Mouse (Mus musculus): ENCODE measurements around the gene Ice1. TPM values are rescaled to one million over a fixed set of nuclear protein-coding genes. Genes with fewer than 3 reads are reported as not detected.

Ice1 gene
- polyA plus RNA-seq, 1 experiment from 2014 or later, result 24.9 TPM

DNA sequence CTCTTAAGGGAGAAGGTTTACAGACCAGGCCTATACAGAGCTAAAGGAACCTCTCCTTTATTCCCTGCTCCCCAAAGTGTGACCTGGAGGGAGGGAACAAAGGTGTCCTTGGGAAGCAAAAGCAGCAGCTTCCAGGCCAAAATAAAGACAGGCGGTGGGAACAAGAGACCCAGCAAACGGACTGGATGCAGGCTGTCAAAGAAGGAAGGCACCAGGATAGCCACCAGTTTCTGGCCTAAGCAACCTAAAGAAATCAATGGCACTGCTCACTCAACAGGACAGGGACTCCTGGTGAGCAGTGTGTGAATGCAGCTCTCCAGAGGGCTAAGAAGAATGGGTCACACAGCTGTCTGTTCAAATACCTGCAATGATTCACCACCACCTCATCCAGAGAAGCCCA lies 1.8 kb downstream of the Ice1 start:
- Histone ChIP-seq H3K4me2 (peak overlapping the region; percentile 89), H3K27ac (replicated peaks) (no peak overlapping the region), H3K4me1 (replicated peaks) (peaks cover 44% of the 10 kb centered on the region), H3K9ac (peak overlapping the region; percentile 41; the same call in 1 of the 2 replicates), H3K36me3 (no peaks in the 10 kb centered on the region), H3K4me3 (peak overlapping the region; percentile 95; the same call in 1 of the 2 replicates), H3K9me3 (no peaks in the 10 kb centered on the region), H3K27me3 (no peaks in the 10 kb centered on the region)
- WGBS, result 55% methylated on average over 2 of the region's 2 CpGs
- no peak for ATAC-seq (ENCODE audit: low read depth)

DNA sequence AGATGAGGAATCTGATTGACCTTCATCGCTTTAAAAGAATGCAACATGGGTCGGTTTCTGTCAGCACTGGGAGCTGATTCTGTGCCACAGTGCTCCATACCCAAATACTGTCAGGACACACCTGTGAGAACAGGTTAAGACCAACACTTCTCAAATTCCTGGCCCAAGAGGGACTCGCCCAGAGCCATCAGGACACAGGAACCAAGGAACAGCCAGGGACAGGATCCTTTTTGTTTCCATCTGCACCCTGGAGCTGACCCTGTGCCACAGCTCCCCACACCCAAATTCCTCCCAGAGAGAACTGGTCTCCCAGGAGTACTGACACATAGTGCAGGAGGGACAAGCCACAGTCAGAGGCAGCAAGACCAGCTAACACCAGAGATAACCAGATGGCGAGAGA lies 11.0 kb downstream of the Ice1 start:
- H3K27ac ChIP-seq (replicated peaks), result no peak overlapping the region
- no peak for ATAC-seq (ENCODE audit: low read depth)
- H3K4me3 ChIP-seq, result no peak overlapping the region
- H3K36me3 ChIP-seq, result peaks cover 9% of the 10 kb centered on the region
- peaks cover 4% of the 10 kb centered on the region; the same call in 1 of the 2 replicates for H3K4me1 ChIP-seq (replicated peaks)
- no peaks in the 10 kb centered on the region for H3K27me3 ChIP-seq
- H3K9ac ChIP-seq, result no peak overlapping the region
- 91% methylated on average over 4 of the region's 4 CpGs for WGBS
- H3K4me2 ChIP-seq, result no peak overlapping the region
- peaks cover 8% of the 10 kb centered on the region for H3K9me3 ChIP-seq

DNA sequence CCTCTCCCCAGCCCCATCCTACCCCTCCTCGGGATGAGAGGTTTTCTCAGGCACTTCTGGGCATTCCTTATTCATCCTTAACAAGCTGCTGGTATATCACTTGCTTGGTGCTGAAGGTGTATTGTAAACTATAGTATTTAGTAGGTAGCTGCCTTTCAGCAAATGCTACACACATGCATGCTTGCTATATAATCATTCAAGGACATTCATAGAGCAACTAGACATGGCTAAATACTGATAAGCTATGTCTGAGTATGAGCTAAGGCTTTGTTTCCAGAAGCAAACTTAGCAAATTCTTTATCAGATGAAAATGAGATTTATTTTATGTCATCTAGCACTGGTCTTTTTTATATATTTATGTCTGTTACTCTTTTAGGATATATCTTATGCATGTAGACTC lies 11.8 kb downstream of the Ice1 start:
- H3K4me1 ChIP-seq (replicated peaks), result no peaks in the 10 kb centered on the region
- H3K4me2 ChIP-seq, result no peak overlapping the region
- no peaks in the 10 kb centered on the region for H3K27me3 ChIP-seq
- no peak overlapping the region for H3K27ac ChIP-seq (replicated peaks)
- WGBS, result 68% methylated on average over 1 of the region's 1 CpGs
- peaks cover 8% of the 10 kb centered on the region for H3K9me3 ChIP-seq
- H3K36me3 ChIP-seq, result peaks cover 13% of the 10 kb centered on the region
- ATAC-seq (ENCODE audit: low read depth), result no peak
- no peak overlapping the region for H3K9ac ChIP-seq
- no peak overlapping the region for H3K4me3 ChIP-seq

DNA sequence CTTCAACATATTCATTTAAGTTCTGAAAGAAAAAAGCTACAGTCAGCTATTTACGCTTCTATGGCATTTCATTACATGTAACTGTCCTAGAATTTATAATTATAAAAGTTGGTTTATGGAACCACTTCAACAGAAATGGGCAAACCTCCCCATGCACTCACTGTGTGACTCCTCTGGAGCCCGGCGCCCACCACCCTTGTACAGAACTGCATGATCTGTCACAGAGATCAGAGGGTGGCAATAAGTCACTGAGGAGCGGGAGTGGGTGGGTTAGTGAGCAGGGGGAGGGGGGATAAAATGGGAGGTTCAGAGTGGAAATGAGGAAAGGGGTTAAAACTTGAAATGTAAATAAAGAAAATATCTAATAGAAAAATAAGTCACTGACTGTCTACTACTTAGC lies 13.0 kb downstream of the Ice1 start:
- ATAC-seq (ENCODE audit: low read depth), result no peak
- H3K4me3 ChIP-seq, result no peak overlapping the region
- peaks cover 25% of the 10 kb centered on the region for H3K36me3 ChIP-seq
- H3K4me1 ChIP-seq (replicated peaks), result no peaks in the 10 kb centered on the region
- H3K27me3 ChIP-seq, result no peaks in the 10 kb centered on the region
- 77% methylated on average over 4 of the region's 4 CpGs for WGBS
- H3K9ac ChIP-seq, result no peak overlapping the region
- peaks cover 5% of the 10 kb centered on the region for H3K9me3 ChIP-seq
- no peak overlapping the region for H3K27ac ChIP-seq (replicated peaks)
- no peak overlapping the region for H3K4me2 ChIP-seq

DNA sequence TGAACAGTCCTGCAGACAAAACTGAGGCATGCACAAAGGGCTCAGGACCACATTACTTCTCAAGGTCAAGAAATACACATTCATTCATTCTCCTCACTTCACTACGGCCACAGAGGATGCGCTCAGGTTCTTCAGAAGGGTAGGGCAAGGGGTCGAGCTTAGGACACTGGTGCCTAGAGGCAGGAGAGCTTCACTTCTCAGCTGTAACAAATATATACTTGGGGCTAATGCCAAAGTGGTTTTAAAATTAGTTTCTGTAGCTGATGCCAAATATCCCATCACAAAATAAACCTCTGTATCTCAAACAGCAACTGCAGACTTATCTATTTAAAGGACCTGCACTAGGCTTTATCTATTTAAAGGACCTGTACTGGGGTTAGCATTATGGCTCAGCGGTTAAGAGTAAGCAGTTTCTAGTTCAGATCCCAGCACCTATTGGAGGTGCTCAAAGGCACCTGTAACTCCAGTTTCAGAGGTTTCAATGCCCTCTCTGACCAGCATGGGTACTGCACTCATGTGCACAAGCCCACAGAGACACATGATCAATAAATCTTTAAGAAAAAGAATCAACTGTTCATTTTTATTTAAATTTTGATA lies 14.9 kb downstream of the Ice1 start:
- Histone ChIP-seq H3K27me3 (no peaks in the 10 kb centered on the region), H3K9ac (no peak overlapping the region), H3K27ac (replicated peaks) (no peak overlapping the region), H3K4me1 (replicated peaks) (no peaks in the 10 kb centered on the region), H3K4me2 (no peak overlapping the region), H3K36me3 (peaks cover 42% of the 10 kb centered on the region), H3K4me3 (no peak overlapping the region), H3K9me3 (no peaks in the 10 kb centered on the region)
- no peak for ATAC-seq (ENCODE audit: low read depth)
- WGBS, result 95% methylated on average over 4 of the region's 4 CpGs

DNA sequence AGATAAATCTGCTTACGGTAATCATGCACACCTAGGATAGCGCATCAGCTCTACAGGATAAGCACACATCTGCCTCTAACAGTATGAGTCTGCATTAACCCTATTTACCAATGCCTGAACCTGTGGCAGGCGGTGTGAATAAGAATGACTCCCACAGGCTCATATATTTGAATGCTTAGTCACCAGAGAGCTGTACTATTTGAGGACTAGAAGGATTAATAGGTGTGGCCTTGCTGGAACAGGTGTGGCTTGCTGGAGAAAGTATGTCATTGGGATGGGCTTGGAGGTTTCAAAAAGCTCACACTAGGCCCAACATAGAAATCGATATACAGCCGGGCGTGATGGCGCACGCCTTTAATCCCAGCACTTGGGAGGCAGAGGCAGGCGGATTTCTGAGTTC lies 15.9 kb downstream of the Ice1 start:
- H3K27ac ChIP-seq (replicated peaks), result no peak overlapping the region
- H3K27me3 ChIP-seq, result no peaks in the 10 kb centered on the region
- WGBS, result 96% methylated on average over 9 of the region's 9 CpGs
- no peak overlapping the region for H3K4me3 ChIP-seq
- H3K9me3 ChIP-seq, result no peaks in the 10 kb centered on the region
- H3K4me2 ChIP-seq, result no peak overlapping the region
- peaks cover 52% of the 10 kb centered on the region for H3K36me3 ChIP-seq
- no peaks in the 10 kb centered on the region for H3K4me1 ChIP-seq (replicated peaks)
- no peak overlapping the region for H3K9ac ChIP-seq
- no peak for ATAC-seq (ENCODE audit: low read depth)

DNA sequence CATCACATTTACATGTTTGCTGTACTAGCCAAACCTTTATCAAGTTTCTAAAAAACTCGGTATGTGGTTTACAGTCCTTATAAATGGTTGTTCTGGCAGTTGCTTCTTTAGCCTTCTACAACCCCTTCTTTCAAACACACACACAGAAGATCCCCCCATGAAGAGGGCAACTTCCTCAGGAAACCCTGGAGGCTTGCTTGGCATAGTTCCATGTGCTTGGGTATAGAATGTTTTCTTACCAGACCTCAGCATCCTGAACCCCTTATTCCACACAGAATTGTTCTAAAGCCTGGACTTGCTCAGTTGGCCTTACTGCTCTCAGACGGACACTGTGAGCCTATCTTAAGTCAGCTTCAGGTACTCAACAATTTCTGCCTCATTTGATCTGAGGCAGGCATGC lies 24.6 kb downstream of the Ice1 start:
- ATAC-seq (ENCODE audit: low read depth), result no peak
- peaks cover 90% of the 10 kb centered on the region for H3K36me3 ChIP-seq
- H3K4me2 ChIP-seq, result no peak overlapping the region
- no peak overlapping the region for H3K27ac ChIP-seq (replicated peaks)
- H3K9me3 ChIP-seq, result no peaks in the 10 kb centered on the region
- H3K27me3 ChIP-seq, result no peaks in the 10 kb centered on the region
- no peak overlapping the region for H3K4me3 ChIP-seq
- H3K4me1 ChIP-seq (replicated peaks), result no peaks in the 10 kb centered on the region
- WGBS, result 86% methylated on average over 2 of the region's 2 CpGs
- H3K9ac ChIP-seq, result no peak overlapping the region

DNA sequence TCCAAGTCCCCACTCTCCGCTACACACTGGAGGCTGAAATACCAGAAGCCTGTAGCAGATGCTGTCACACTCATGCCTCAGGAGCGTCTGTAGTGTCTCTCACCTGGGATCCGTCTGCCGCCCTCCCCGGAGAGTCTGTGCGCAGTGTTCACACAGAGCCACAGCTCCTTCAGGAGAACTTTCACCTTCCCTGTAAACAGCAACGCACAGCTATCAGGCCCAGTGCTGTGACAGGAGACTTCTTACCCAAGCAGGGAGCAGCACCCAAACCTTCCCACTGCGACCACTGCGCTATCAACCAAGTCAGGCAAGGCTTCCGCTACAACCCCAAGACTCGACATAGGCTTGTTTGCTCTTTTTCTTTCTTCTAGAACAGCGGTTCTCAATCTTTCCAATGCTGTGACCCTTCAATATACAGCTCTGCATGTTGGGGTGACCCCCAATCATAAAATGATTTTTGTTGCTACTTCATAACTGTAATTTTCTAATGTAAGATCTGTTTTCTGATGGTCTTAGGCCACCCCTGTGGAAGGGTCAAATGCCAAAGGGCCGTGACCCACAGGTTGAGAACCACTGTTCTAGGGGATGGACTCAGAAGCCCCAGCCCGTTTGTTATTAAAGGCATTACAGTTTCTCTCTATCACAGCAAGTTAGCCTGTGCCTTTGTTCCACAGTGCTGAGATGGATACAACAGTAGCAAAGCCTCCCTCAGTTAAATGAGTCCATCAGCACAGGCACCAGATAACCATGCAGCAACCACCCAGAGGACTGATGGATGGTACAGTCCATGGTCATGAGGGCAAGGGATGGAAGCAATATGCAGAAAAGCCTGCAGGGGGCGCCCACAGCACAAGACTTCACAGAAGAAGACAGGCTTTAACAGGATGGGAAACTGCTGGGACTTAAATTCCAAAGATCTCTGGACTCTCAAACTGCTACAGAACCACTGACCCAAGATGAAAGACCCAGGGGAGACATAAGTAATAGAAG lies 26.7 kb downstream of the Ice1 start:
- H3K36me3 ChIP-seq, result peaks cover 90% of the 10 kb centered on the region
- H3K4me1 ChIP-seq (replicated peaks), result no peaks in the 10 kb centered on the region
- H3K9me3 ChIP-seq, result no peaks in the 10 kb centered on the region
- H3K27ac ChIP-seq (replicated peaks), result no peak overlapping the region
- H3K27me3 ChIP-seq, result no peaks in the 10 kb centered on the region
- no peak for ATAC-seq (ENCODE audit: low read depth)
- WGBS, result 88% methylated on average over 15 of the region's 15 CpGs
- no peak overlapping the region for H3K4me3 ChIP-seq
- no peak overlapping the region for H3K9ac ChIP-seq
- H3K4me2 ChIP-seq, result no peak overlapping the region

DNA sequence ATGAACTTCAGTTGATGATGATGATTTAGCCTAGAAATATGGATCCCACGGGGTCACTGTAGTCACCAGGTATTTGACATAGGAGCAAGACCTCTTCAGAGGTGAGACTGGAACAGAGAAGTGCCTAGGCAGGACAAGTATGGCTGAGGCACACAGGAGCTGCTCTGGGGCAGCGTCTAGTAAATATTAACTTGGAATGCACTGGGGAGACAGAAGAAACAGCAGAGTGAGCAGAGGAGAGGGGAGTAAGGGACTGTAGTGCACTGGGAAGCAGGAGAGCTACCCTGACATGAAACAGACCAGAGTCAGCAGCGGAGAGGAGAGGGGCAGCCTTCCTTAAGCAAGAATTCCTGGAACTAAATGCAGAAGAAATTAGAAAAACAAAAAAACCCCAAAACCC lies 27.8 kb downstream of the Ice1 start:
- H3K4me2 ChIP-seq, result no peak overlapping the region
- no peaks in the 10 kb centered on the region for H3K27me3 ChIP-seq
- no peak overlapping the region for H3K9ac ChIP-seq
- no peak for ATAC-seq (ENCODE audit: low read depth)
- H3K9me3 ChIP-seq, result no peaks in the 10 kb centered on the region
- 90% methylated on average over 3 of the region's 3 CpGs for WGBS
- peaks cover 90% of the 10 kb centered on the region for H3K36me3 ChIP-seq
- no peak overlapping the region for H3K4me3 ChIP-seq
- H3K27ac ChIP-seq (replicated peaks), result no peak overlapping the region
- H3K4me1 ChIP-seq (replicated peaks), result no peaks in the 10 kb centered on the region

DNA sequence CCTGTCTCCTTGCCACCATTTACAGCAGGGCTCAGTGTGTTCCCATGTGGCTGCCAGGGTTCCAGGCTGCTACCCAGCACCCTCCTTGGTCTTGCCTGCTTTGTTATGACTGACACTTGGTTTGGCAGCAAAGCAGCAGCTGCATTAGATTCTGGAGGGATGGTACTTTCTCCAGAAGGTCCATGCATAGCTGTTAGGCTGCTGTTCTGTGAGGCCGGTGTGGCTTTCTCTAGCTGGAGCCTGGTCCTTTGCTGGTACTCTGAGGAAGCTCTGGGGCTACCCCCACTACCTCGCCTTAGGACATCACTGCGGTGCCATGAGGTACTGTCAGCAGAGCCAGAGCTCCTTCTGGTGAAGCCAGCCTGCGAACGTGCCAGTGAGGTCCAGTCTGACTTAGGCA lies 32.1 kb downstream of the Ice1 start:
- Histone ChIP-seq H3K4me3 (no peak overlapping the region), H3K4me2 (no peak overlapping the region), H3K27ac (replicated peaks) (no peak overlapping the region), H3K9ac (no peak overlapping the region), H3K9me3 (no peaks in the 10 kb centered on the region), H3K36me3 (peaks cover 100% of the 10 kb centered on the region), H3K4me1 (replicated peaks) (no peaks in the 10 kb centered on the region), H3K27me3 (no peaks in the 10 kb centered on the region)
- ATAC-seq (ENCODE audit: low read depth), result no peak
- 95% methylated on average over 5 of the region's 5 CpGs for whole genome bisulfite sequencing

DNA sequence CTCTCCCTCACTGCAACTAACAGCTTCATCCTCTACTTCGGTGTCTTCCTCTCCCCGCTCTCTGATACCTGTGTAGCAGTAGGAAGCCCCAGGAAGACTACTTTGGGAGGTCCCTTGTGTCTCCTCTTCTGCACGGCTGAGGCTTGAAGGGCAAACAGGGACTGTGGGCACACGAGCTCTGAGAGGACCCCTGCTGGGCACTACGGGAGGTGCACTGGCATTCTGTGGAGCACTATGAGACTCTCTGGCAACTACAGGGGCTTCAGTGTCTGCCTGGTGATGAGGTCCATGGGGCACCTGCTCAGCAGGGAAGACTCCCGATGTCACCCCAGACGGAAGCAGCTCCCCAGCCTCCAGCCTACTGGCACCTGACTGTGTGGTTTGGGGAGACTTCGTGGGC lies 32.7 kb downstream of the Ice1 start:
- Histone ChIP-seq H3K4me2 (no peak overlapping the region), H3K4me3 (no peak overlapping the region), H3K27me3 (no peaks in the 10 kb centered on the region), H3K9ac (no peak overlapping the region), H3K4me1 (replicated peaks) (no peaks in the 10 kb centered on the region), H3K9me3 (no peaks in the 10 kb centered on the region), H3K27ac (replicated peaks) (no peak overlapping the region), H3K36me3 (peaks cover 100% of the 10 kb centered on the region)
- 86% methylated on average over 8 of the region's 8 CpGs for WGBS
- ATAC-seq (ENCODE audit: low read depth), result no peak

DNA sequence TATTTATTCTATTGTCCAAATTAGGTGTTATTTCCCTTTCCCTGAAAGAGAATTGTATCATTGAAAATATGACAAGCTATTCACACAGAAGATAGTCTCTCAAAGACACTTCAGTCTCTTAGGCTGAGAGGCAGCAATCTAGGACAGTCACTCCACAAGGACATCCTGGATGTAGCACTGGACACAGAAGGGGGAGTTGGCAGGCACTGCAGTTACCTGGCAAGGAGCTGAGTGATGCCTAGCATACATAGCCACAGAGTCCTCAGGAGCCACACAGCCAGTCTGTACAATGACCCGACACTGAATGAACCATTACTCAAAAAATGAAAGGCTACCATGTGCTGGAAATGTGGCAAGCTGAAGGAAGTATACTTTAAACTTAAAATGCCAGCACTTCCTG lies 35.9 kb downstream of the Ice1 start:
- Histone ChIP-seq H3K36me3 (peaks cover 91% of the 10 kb centered on the region), H3K9ac (no peak overlapping the region), H3K4me3 (no peak overlapping the region), H3K4me2 (no peak overlapping the region), H3K4me1 (replicated peaks) (no peaks in the 10 kb centered on the region), H3K9me3 (no peaks in the 10 kb centered on the region), H3K27me3 (no peaks in the 10 kb centered on the region), H3K27ac (replicated peaks) (no peak overlapping the region)
- no peak for ATAC-seq (ENCODE audit: low read depth)
- WGBS, result 97% methylated on average over 1 of the region's 1 CpGs

Data from neural tube, embryonic 13.5 days (tissue).